8 mouse cellular contexts compared by ENCODE assay signal in genomic region chr8:126666327-126667085, GRCm38 (mm10).
DNase-seq lines count a peak whose midpoint lies in the region; ATAC-seq lines count a peak whose summit lies in the region.

No protein-coding gene starts in this region.

- DNase-seq in CD4-positive helper T cell, adult 2 months (ENCODE audit: low read depth, low spot score) = peak; percentile 96
- DNase-seq in brain, embryonic 18.5 days (ENCODE audit: low read depth, low spot score) = peak; percentile 98
- peak; percentile 100 for DNase-seq in fat pad, adult 2 months (ENCODE audit: extremely low read depth, low read depth, low spot score)
- DNase-seq in kidney, postnatal 10 days = peak; percentile 100
- DNase-seq in natural killer cell, adult 2 months (ENCODE audit: low spot score in 2 of 2) = peak; percentile 77 to 86

- peak overlapping the region; percentile 76 for H3K9ac ChIP-seq in heart, embryonic 13.5 days
- H3K9ac ChIP-seq in liver, embryonic 12.5 days = peak overlapping the region; percentile 61
- H3K9ac ChIP-seq in stomach, embryonic 15.5 days = no peak overlapping the region

- peaks cover 79% of the 10 kb centered on the region for H3K4me1 ChIP-seq in heart, embryonic 13.5 days
- peaks cover 57% of the 10 kb centered on the region for H3K4me1 ChIP-seq in liver, embryonic 12.5 days
- H3K4me1 ChIP-seq in stomach, embryonic 15.5 days = peaks cover 65% of the 10 kb centered on the region

- peak overlapping the region; percentile 17; the same call in 1 of the 2 replicates for H3K4me3 ChIP-seq in heart, embryonic 13.5 days
- peak overlapping the region; percentile 25 for H3K4me3 ChIP-seq in liver, embryonic 12.5 days
- H3K4me3 ChIP-seq in stomach, embryonic 15.5 days (replicated peaks) = no peak overlapping the region

- no peaks in the 10 kb centered on the region for H3K9me3 ChIP-seq in heart, embryonic 13.5 days
- H3K9me3 ChIP-seq in liver, embryonic 12.5 days (replicated peaks) = no peaks in the 10 kb centered on the region
- no peaks in the 10 kb centered on the region for H3K9me3 ChIP-seq in stomach, embryonic 15.5 days

- peak; percentile 79 for ATAC-seq in heart, embryonic 13.5 days (ENCODE audit: extremely low read depth, insufficient number of reproducible peaks, low FRiP score, low TSS enrichment)
- ATAC-seq in liver, embryonic 12.5 days = peak; percentile 79
- peak; percentile 86 for ATAC-seq in stomach, embryonic 15.5 days (ENCODE audit: insufficient read depth, low FRiP score, low read depth)

- peak overlapping the region; percentile 99 for H3K27ac ChIP-seq in heart, embryonic 13.5 days (replicated peaks)
- peak overlapping the region; percentile 82 for H3K27ac ChIP-seq in liver, embryonic 12.5 days
- H3K27ac ChIP-seq in stomach, embryonic 15.5 days = peak overlapping the region; percentile 97

- peak overlapping the region; percentile 54 for H3K4me2 ChIP-seq in heart, embryonic 13.5 days
- peak overlapping the region; percentile 60 for H3K4me2 ChIP-seq in liver, embryonic 12.5 days
- H3K4me2 ChIP-seq in stomach, embryonic 15.5 days = peak overlapping the region; percentile 47

- H3K27me3 ChIP-seq in heart, embryonic 13.5 days (replicated peaks) = no peaks in the 10 kb centered on the region
- no peaks in the 10 kb centered on the region for H3K27me3 ChIP-seq in liver, embryonic 12.5 days (replicated peaks)
- no peaks in the 10 kb centered on the region for H3K27me3 ChIP-seq in stomach, embryonic 15.5 days (replicated peaks)

- H3K36me3 ChIP-seq in heart, embryonic 13.5 days = no peaks in the 10 kb centered on the region
- H3K36me3 ChIP-seq in liver, embryonic 12.5 days = no peaks in the 10 kb centered on the region
- H3K36me3 ChIP-seq in stomach, embryonic 15.5 days = no peaks in the 10 kb centered on the region

- WGBS in heart, embryonic 13.5 days = under 1% methylated on average over 15 of the region's 15 CpGs
- 8% methylated on average over 15 of the region's 15 CpGs for WGBS in liver, embryonic 12.5 days (ENCODE audit: insufficient replicate concordance)
- under 1% methylated on average over 15 of the region's 15 CpGs for WGBS in stomach, embryonic 15.5 days
